Mouse (Mus musculus): ENCODE data around the gene Cic. TPM values are rescaled to one million over a fixed set of nuclear protein-coding genes. Genes with fewer than 3 reads are reported as not detected.
A peak's percentile ranks its signal among the peaks of the same experiment; 100 is the strongest.

The Cic gene
- polyA plus RNA-seq (2016; fragmentation: Nextera tagmentation; extraction: Ambion mirVana): 17.1 and 21.4 TPM in 2 replicates

DNA sequence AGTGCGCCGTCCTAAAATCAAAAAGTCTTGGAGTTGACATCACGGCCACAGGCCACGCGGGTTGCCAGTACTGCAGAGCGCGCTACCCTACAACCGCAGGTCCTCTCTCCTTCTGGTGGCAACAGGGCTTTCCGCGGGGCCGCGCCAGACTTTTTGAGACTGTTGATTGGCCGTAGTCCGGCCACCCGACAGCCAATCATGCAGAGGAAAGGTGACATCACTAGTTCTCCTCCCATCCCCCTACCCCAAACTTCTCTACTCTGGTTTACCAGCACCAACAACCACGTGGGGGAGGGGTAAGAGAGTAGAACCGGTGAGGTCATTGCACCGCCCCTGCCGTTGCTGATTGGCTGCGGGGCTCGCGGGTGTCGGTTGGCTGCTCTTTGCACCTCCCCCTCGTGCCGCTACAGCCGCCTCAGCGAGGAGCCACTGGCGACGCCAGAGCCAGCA lies at the start of gene Cic:
Cic (plus strand) TSS at position 404 of the 450 bp plus-strand sequence.
- Histone ChIP-seq H3K27me3 (replicated peaks; ENCODE audit: low read depth, poor library complexity, severe bottlenecking) (no peaks in the 10 kb centered on the region; the same call in 1 of the 2 replicates), H3K4me3 (peak within 1 kb of the TSS; percentile 89), H3K27ac (replicated peaks) (peak within 1 kb of the TSS; percentile 96), H3K9me3 (no peaks in the 10 kb centered on the region), H3K4me1 (peaks cover 49% of the 10 kb centered on the region), H3K36me3 (replicated peaks) (peaks cover 15% of the 10 kb centered on the region)
- WGBS: under 1% methylated on average over 29 of the region's 29 CpGs
- DNase-seq (ENCODE audit: low spot score): peak; percentile 98

DNA sequence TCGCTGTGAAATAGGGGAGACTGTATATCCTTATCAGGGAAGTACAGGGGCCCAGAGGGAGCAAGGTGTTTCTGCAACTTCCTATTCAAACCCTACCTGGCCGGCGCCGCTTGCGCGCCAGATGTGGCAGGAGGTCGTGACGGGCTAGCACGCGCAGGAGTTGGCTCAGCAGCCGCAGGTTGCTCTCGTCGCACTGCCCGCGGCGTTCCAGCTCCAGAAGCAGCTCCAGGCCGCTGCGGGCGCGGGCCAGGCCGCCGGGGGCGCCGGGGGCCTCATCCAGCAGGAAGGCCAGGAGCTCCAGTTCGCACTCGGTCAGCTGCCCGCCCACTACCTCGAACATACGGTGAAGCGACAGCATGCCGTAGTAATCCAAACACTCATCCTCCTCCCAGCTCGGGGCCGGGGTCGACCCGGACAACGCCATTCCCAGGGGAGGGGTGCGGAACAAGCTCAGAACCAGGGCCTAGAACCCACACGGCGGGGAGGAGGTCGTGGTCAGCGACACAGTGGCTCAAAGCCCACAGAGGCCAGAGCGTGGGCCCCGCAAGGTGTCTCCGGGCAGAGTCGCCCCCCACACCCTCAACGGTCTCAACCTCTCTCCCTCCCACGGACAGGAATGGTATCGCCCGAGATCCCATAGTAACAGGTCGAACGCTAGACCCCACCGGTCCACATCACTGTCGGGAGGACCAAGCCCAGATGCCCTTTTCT lies 48.6 kb upstream of the Cic start:
- peaks cover 30% of the 10 kb centered on the region for H3K36me3 ChIP-seq (replicated peaks)
- peak overlapping the region; percentile 93 for H3K27ac ChIP-seq (replicated peaks)
- under 1% methylated on average over 53 of the region's 53 CpGs for WGBS
- H3K27me3 ChIP-seq (replicated peaks; ENCODE audit: low read depth, poor library complexity, severe bottlenecking): no peaks in the 10 kb centered on the region
- H3K4me1 ChIP-seq: peaks cover 47% of the 10 kb centered on the region
- H3K9me3 ChIP-seq: no peaks in the 10 kb centered on the region
- peak; percentile 86 for DNase-seq (ENCODE audit: low spot score)
- peak overlapping the region; percentile 67 for H3K4me3 ChIP-seq

DNA sequence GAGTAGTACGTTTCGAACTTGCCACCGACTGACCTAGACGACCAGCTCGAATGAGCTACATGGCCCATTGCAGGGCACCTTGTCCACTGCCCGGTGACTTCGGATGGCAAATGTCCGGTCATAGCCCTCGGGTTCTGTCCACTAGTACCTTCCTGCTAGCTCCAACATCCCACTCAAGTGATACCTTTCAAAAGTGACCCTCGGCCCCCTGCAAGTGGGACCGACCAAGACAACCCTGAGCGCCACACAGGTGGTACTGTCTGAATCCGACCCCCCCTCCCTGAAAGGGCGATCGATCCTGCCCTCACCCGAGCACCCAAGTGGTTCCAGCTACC lies 48.1 kb upstream of the Cic start:
- Histone ChIP-seq H3K27me3 (replicated peaks; ENCODE audit: low read depth, poor library complexity, severe bottlenecking) (no peaks in the 10 kb centered on the region), H3K36me3 (replicated peaks) (peaks cover 30% of the 10 kb centered on the region), H3K27ac (replicated peaks) (peak overlapping the region; percentile 93), H3K9me3 (no peaks in the 10 kb centered on the region), H3K4me3 (peak overlapping the region; percentile 67), H3K4me1 (peaks cover 47% of the 10 kb centered on the region)
- no peak for DNase-seq (ENCODE audit: low spot score)
- WGBS: under 1% methylated on average over 16 of the region's 16 CpGs

DNA sequence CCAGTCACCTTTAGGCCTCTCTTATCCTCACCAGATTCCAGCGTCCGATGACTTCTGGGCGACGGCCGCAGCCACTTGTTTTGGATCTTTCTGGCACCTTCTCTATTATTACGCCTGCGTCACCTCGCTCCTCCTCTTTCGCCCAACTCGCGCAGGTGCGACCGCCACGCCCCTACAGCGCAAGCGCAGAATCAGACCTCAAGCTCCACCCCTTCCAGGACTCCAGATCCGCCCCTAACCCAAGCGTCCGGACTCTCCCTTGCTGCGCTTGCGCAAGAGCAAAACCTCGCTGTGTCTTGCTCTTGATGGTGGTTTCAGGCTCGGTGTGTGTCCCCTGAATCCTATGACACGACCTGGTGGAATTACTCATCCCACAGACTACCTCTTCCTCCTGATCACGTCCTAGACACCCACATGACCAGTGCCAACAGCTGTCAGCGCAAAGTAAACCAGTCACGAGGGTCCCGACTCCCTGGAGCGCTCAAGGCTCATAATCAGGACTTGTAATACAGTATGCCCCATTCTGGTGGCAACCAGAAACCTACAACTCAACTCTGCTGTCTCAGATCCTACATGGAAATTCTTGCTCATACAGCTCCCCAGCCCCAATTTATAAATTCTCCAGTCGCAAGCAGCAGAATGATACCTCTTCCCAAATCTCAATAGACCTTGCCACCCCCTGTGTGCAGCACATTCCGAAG lies 47.6 kb upstream of the Cic start:
- peak overlapping the region; percentile 67 for H3K4me3 ChIP-seq
- H3K27ac ChIP-seq (replicated peaks): peak overlapping the region; percentile 93
- 4% methylated on average over 31 of the region's 31 CpGs for WGBS
- no peaks in the 10 kb centered on the region for H3K9me3 ChIP-seq
- peaks cover 33% of the 10 kb centered on the region for H3K36me3 ChIP-seq (replicated peaks)
- DNase-seq (ENCODE audit: low spot score): peak; percentile 95
- H3K4me1 ChIP-seq: peaks cover 47% of the 10 kb centered on the region
- H3K27me3 ChIP-seq (replicated peaks; ENCODE audit: low read depth, poor library complexity, severe bottlenecking): no peaks in the 10 kb centered on the region

DNA sequence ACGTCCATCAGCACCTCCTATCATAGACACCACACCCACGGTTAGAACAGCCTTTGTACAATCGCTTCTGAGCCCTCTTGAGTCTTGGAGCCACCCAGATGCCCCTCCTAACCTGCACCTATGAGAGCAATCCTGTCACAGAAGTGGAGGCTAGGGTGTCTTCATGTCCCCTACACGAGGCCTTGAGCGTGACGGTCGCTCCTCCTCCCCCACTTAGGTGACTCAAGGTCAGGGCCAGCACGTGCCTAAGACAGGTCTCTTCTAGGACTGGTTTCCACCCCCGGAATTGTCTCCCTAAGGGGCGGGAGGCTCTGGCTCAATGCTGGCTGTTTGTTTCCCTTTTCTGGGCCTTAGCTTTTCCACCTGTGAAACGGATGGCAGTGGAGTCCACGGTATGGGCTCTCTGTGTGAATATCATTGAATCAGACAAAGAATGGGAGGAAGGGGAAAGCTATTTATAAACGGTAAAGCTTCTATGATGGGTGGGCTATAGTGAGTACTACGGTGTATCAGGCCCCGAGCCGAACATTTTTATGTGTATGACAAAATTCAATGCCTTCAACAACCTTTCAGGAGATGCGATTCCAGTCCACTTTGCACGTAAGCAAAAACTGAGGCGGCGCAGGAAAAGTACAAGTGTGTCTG lies 46.9 kb upstream of the Cic start, which contains the start of gene Dedd2:
Dedd2 (minus strand) TSS at position 159 of the 645 bp plus-strand sequence.
- Histone ChIP-seq H3K4me1 (peaks cover 47% of the 10 kb centered on the region), H3K36me3 (replicated peaks) (peaks cover 33% of the 10 kb centered on the region), H3K27me3 (replicated peaks; ENCODE audit: low read depth, poor library complexity, severe bottlenecking) (no peaks in the 10 kb centered on the region), H3K4me3 (peak within 1 kb of the TSS; percentile 67), H3K9me3 (no peaks in the 10 kb centered on the region), H3K27ac (replicated peaks) (peak within 1 kb of the TSS; percentile 93)
- DNase-seq (ENCODE audit: low spot score): no peak
- WGBS: 11% methylated on average over 20 of the region's 20 CpGs

DNA sequence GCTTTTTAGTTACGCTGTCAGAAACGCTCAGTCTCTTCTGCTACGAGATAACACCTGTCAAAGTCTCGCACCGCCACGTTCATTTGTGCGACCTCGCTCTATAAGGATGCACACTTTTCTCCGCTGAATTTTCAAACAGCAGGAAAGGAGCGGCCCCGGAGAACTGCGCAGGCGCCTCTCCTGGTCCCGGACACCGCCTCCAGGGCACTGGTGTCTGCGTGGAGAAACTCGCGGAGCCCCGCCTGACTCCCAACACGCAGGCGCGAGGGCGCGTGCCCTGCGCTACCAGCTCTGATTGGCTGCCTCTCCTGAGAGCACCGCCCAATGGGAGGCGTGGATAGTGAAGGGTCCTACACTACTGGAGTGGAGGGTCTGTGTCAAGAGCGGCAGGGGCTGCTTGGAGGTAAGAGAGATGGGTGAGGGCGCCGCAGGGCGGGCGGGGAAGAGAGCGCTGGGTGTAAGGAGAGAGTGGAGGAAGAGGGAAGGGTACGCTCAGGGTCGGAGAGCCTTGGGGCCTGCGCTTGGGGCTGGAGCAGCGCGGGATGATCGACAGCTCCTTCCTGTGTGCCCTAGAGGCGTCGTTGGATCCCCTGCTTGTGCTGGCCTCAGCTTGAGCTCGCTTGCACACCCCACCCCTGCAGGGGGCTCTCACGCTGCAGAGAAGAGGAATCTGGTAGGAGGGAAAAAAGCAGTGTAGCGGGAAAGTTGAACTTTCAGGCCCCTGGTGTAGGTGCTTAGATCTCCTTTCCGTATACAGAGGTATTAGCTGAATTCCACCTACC lies 46.2 kb upstream of the Cic start, which contains the start of gene Zfp526:
Zfp526 (plus strand) TSS at position 324 of the 782 bp plus-strand sequence.
- Histone ChIP-seq H3K4me3 (peak within 1 kb of the TSS; percentile 67), H3K9me3 (no peaks in the 10 kb centered on the region), H3K27ac (replicated peaks) (peak within 1 kb of the TSS; percentile 93), H3K27me3 (replicated peaks; ENCODE audit: low read depth, poor library complexity, severe bottlenecking) (no peaks in the 10 kb centered on the region), H3K4me1 (peaks cover 47% of the 10 kb centered on the region), H3K36me3 (replicated peaks) (peaks cover 37% of the 10 kb centered on the region)
- peak; percentile 99 for DNase-seq (ENCODE audit: low spot score)
- WGBS: under 1% methylated on average over 45 of the region's 45 CpGs

DNA sequence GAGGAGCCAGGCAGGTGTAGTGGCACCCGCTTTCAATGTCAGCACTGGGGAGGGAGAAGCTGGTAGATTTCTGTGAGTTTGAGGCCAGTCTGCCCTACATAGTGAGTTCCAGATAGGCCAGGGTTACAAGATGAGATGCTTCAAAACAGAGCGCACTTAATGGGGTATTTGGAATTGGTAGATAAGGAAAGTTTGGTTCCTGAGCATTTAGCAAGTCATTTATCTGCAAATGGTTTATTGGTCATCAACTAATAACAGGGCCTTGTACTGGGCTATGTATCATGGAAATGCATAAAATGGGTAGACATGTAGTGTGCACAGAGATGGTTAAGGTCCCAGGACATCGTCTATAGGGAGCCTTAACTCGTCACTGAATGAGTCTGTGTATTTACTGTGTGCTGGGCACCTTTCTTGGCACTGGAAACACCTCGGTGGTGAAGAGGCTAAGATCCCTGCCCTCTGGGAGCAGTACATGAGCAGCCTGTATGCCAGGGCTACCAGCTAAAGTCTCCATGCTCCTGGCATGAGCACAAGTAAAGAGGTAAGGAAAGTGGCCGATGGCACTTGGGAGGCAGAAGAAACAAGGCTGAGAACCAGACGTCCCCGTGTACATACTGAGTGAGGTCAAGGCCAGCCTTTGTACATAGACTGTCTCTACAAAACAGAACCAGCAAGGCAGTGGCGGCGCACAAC lies 45.1 kb upstream of the Cic start:
- peaks cover 49% of the 10 kb centered on the region for H3K36me3 ChIP-seq (replicated peaks)
- H3K4me1 ChIP-seq: peaks cover 46% of the 10 kb centered on the region
- no peaks in the 10 kb centered on the region for H3K9me3 ChIP-seq
- 89% methylated on average over 10 of the region's 10 CpGs for WGBS
- no peaks in the 10 kb centered on the region for H3K27me3 ChIP-seq (replicated peaks; ENCODE audit: low read depth, poor library complexity, severe bottlenecking)
- H3K27ac ChIP-seq (replicated peaks): peak overlapping the region; percentile 93; the same call in 1 of the 2 replicates
- DNase-seq (ENCODE audit: low spot score): no peak
- H3K4me3 ChIP-seq: peak overlapping the region; percentile 67

DNA sequence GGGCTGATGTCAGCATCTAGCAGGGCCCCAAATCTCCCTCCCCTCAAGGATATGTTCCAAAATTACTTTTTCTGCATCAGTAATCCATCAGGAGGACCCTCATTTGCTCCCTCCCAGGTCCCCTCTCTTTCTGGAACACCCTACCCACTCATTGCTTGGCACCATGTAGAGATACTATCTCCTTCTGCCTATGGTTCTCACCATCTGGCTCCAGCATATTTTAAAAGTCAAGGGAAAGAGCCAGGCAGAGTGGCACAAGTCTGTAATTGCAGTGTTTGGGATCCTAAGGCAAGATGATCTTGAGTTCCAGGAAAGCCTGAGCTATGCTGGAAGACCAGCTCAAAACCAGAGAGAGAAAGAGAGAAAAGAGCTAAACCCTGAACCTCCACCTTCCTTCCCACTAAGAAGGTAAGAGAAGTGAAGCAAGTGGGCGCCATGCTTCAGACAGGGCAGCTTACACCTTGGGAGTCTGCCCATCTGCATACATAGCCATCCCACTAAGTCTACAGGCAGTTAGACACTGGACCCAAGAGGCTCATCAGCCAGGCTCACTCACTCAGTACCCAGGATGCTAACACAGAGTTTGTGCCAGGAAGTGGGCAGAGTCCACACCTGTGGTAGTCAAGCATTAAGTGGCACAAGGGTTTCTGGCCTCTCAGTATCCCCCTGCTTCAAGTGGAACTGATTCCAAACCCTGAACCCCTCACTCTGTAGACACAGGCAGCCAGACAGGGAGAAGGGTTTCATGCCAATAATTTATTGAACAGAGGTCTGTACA lies 39.8 kb upstream of the Cic start:
- no peaks in the 10 kb centered on the region for H3K9me3 ChIP-seq
- no peak for DNase-seq (ENCODE audit: low spot score)
- no peak overlapping the region for H3K27ac ChIP-seq (replicated peaks)
- H3K36me3 ChIP-seq (replicated peaks): peaks cover 99% of the 10 kb centered on the region
- 92% methylated on average over 1 of the region's 1 CpGs for WGBS
- H3K4me3 ChIP-seq: no peak overlapping the region
- H3K27me3 ChIP-seq (replicated peaks; ENCODE audit: low read depth, poor library complexity, severe bottlenecking): no peaks in the 10 kb centered on the region
- peaks cover under 1% of the 10 kb centered on the region for H3K4me1 ChIP-seq

DNA sequence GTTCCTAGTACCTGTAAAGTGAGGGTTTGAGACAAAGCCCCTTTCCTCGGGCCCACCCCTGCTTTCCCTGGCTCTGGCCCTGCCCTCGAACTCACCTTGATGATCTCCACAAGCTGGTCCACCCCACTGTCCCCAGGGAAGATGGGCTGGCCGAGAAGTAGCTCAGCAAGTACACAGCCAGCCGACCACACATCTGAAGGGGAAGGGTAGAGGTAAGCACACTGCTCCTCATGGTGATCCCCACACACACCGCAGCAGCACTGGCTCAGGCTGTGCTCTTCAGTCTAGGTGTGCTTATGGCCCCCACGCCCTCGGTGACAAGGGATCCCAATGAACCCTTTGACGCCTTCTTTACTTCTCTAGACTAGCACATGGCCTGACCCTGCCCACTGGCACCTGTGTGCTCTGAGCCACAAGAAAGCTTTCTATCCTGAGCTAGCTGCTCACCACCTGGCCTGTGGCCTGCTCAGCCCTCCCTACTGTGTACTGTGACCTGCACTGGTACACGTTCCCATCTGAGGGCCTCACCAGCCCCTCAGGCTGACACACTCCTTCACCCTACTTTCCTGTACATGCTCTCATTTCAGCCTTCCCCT lies 36.7 kb upstream of the Cic start:
- no peaks in the 10 kb centered on the region for H3K27me3 ChIP-seq (replicated peaks; ENCODE audit: low read depth, poor library complexity, severe bottlenecking)
- DNase-seq (ENCODE audit: low spot score): no peak
- no peak overlapping the region for H3K27ac ChIP-seq (replicated peaks)
- no peaks in the 10 kb centered on the region for H3K9me3 ChIP-seq
- peaks cover 8% of the 10 kb centered on the region for H3K4me1 ChIP-seq
- peaks cover 99% of the 10 kb centered on the region for H3K36me3 ChIP-seq (replicated peaks)
- H3K4me3 ChIP-seq: no peak overlapping the region
- 86% methylated on average over 9 of the region's 9 CpGs for WGBS

DNA sequence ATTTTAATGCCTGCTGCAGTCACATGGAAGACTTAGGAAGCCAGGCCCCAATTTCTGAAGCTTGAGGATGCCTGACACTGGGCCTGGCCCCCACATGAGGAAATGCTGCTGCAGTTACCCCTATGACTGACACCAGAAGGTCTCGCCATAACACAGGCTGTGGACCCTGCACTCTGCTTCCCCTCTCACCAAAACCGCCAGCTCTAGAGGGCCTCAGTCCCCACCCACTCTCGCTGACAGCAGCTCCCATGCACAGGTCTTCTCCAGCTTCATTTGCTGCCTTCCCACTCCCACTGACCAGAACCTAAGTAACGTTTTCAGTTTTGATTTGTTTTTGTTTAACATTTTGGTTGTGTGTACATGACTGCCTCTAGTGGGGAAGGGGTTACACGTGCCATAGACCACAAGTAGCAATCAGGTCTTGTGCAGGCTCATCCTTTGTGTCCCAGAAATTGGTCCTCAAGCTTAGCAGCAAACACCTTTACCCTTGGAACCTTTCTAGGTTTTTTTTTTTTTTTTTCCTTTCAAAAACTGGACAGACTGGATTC lies 35.3 kb upstream of the Cic start:
- Histone ChIP-seq H3K27ac (replicated peaks) (no peak overlapping the region), H3K27me3 (replicated peaks; ENCODE audit: low read depth, poor library complexity, severe bottlenecking) (no peaks in the 10 kb centered on the region), H3K36me3 (replicated peaks) (peaks cover 86% of the 10 kb centered on the region), H3K4me3 (no peak overlapping the region), H3K9me3 (no peaks in the 10 kb centered on the region), H3K4me1 (peaks cover 20% of the 10 kb centered on the region)
- 66% methylated on average over 5 of the region's 5 CpGs for WGBS
- no peak for DNase-seq (ENCODE audit: low spot score)

Data from embryonic facial prominence, embryonic 10.5 days (tissue).